Mouse (Mus musculus) CH12.LX (cell line): ENCODE data around the gene U2af1. TPM values are rescaled to one million over a fixed set of nuclear protein-coding genes. Genes with fewer than 3 reads are reported as not detected.
"Not testable (repeated sequence)": the region's sequence is repeated elsewhere in the genome, so short reads cannot be mapped to it uniquely, and the experiment has no call there.

ENCODE experiments used
- DNase-seq: peaks from one replicate; pipeline ENCODE4 v3.0.0-alpha.2; 2013; ENCODE audit errors: extremely low read depth
- H3K27ac ChIP-seq: 2 replicates; pipeline ENCODE4 v1.5.1; 2012; ENCODE audit warnings: low read depth, mild to moderate bottlenecking, control low read depth, moderate library complexity; ENCODE audit not compliant: insufficient read depth
- H3K27me3 ChIP-seq: replicated peaks from 2 replicates; pipeline ENCODE3; 2012; ENCODE audit warnings: inconsistent platforms
- H3K36me3 ChIP-seq, 2 experiments: replicated peaks in 1 of 2; 2 replicates each; pipeline versions ENCODE3 to v1.6.1; 2012; ENCODE audit warnings: inconsistent platforms in 1 of 2, low read length in 1 of 2, mild to moderate bottlenecking in 1 of 2, mixed read lengths in 1 of 2, moderate library complexity in 1 of 2; ENCODE audit not compliant: control insufficient read depth in 1 of 2, insufficient read depth in 1 of 2
- H3K4me1 ChIP-seq, 2 experiments: 2 replicates each; pipeline ENCODE4 v1.6.1; 2012; ENCODE audit warnings: inconsistent platforms in 1 of 2, moderate library complexity in 1 of 2; ENCODE audit not compliant: insufficient read depth in 2 of 2, control insufficient read depth in 1 of 2
- H3K4me2 ChIP-seq: 2 replicates; pipeline ENCODE4 v1.6.1; 2012; ENCODE audit warnings: low read depth, mild to moderate bottlenecking, control low read depth; ENCODE audit not compliant: poor library complexity, insufficient read depth, severe bottlenecking
- H3K4me3 ChIP-seq, 3 experiments: fragments of 150-350 bp in 1 of 3; sonication (generic) in 1 of 3; replicated peaks in 1 of 3; 2 replicates each; pipeline versions ENCODE3 to v1.5.1; 2011 to 2012; ENCODE audit warnings: low read depth in 2 of 3, low read length in 2 of 3, mild to moderate bottlenecking in 2 of 3, moderate library complexity in 2 of 3, control low read depth in 1 of 3, improper control_type of control experiment in 1 of 3, inconsistent platforms in 1 of 3, mixed read lengths in 1 of 3; ENCODE audit not compliant: poor library complexity in 1 of 3
- H3K79me2 ChIP-seq: replicated peaks from 2 replicates; pipeline ENCODE4 v1.6.1; 2012; ENCODE audit warnings: mild to moderate bottlenecking, moderate library complexity; ENCODE audit not compliant: control insufficient read depth, poor library complexity, insufficient read depth, severe bottlenecking; ENCODE audit errors: extremely low read depth
- H3K9ac ChIP-seq: 2 replicates; pipeline ENCODE4 v1.6.1; 2012; ENCODE audit warnings: low read depth, mild to moderate bottlenecking, control low read depth, moderate library complexity; ENCODE audit not compliant: insufficient read depth
- H3K9me3 ChIP-seq: replicated peaks from 2 replicates; pipeline ENCODE3; 2012; ENCODE audit warnings: low read length, inconsistent platforms, mixed read lengths
- BHLHE40 ChIP-seq: IDR thresholded peaks from 2 replicates; pipeline ENCODE4 v1.6.1; 2011; ENCODE audit warnings: mild to moderate bottlenecking, low read depth, low read length, improper control_type of control experiment
- CHD2 ChIP-seq: IDR thresholded peaks from 2 replicates; pipeline ENCODE4 v1.6.1; 2011; ENCODE audit warnings: low read length, improper control_type of control experiment
- ELF1 ChIP-seq: IDR thresholded peaks from 2 replicates; pipeline ENCODE4 v1.6.1; 2014; ENCODE audit warnings: low read depth, mild to moderate bottlenecking, inconsistent platforms, low read length, improper control_type of control experiment
- EP300 ChIP-seq: IDR thresholded peaks from 2 replicates; pipeline ENCODE4 v1.6.1; 2011; ENCODE audit warnings: low read length, improper control_type of control experiment
- ETS1 ChIP-seq: conservative IDR thresholded peaks from 2 replicates; pipeline ENCODE4 v1.6.1; 2012; ENCODE audit warnings: low read depth, mild to moderate bottlenecking, inconsistent platforms, low read length, improper control_type of control experiment, moderate library complexity
- HCFC1 ChIP-seq: IDR thresholded peaks from 2 replicates; pipeline ENCODE4 v1.6.1; 2012; ENCODE audit warnings: low read depth, mild to moderate bottlenecking, inconsistent platforms, low read length, improper control_type of control experiment
- IRF4 ChIP-seq: IDR thresholded peaks from 2 replicates; pipeline ENCODE4 v1.6.1; 2014; ENCODE audit warnings: low read depth, mild to moderate bottlenecking, inconsistent platforms, low read length, improper control_type of control experiment
- MAFK ChIP-seq: IDR thresholded peaks from 2 replicates; pipeline ENCODE4 v1.6.1; 2011; ENCODE audit warnings: low read length, improper control_type of control experiment; ENCODE audit not compliant: insufficient replicate concordance
- MEF2A ChIP-seq: IDR thresholded peaks from 2 replicates; pipeline ENCODE4 v1.6.1; 2014; ENCODE audit warnings: low read depth, mild to moderate bottlenecking, inconsistent platforms, low read length, improper control_type of control experiment, borderline replicate concordance
- MXI1 ChIP-seq: IDR thresholded peaks from 2 replicates; pipeline ENCODE4 v1.6.1; 2011; ENCODE audit warnings: mild to moderate bottlenecking, low read depth, low read length, improper control_type of control experiment
- MYC ChIP-seq: IDR thresholded peaks from 2 replicates; pipeline ENCODE4 v1.6.1; 2011; ENCODE audit warnings: low read depth, mild to moderate bottlenecking, improper control_type of control experiment, low read length
- NELFE ChIP-seq: IDR thresholded peaks from 2 replicates; pipeline ENCODE4 v1.6.1; 2011; ENCODE audit warnings: low read depth, low read length, improper control_type of control experiment
- NRF1 ChIP-seq: IDR thresholded peaks from 2 replicates; pipeline ENCODE4 v1.6.1; 2014; ENCODE audit warnings: low read depth, mild to moderate bottlenecking, inconsistent platforms, low read length, improper control_type of control experiment, moderate library complexity
- ZKSCAN1 ChIP-seq: IDR thresholded peaks from 2 replicates; pipeline ENCODE4 v1.6.1; 2012; ENCODE audit warnings: low read depth, inconsistent platforms, low read length, improper control_type of control experiment, borderline replicate concordance
- dilution Hi-C: fragments of 300-500 bp; cut with MboI; formaldehyde crosslinking; loops from 2 replicates; pipeline ENCODE4 v1.14.3; 2020; ENCODE audit warnings: low sequenced_read_pairs; ENCODE audit not compliant: extremely low pct_unique_long_range_greater_than_20kb, extremely low pct_ligation_motif_present
- in situ Hi-C: fragments of 300-500 bp; cut with MboI; formaldehyde crosslinking; loops from 3 replicates; pipeline ENCODE4 v1.14.3; 2019; ENCODE audit warnings: low sequenced_read_pairs, low pct_ligation_motif_present, low pct_unique_long_range_greater_than_20kb, mixed read lengths
- polyA plus RNA-seq: library from polyadenylated mRNA; unstranded; fragments of >175 nt; gene quantifications from 2 replicates; pipeline ENCODE4 v1.2.1, GENCODE M21; 2012; ENCODE audit warnings: low read depth; ENCODE audit not compliant: insufficient read length
- total RNA-seq, 2 experiments: library from RNA; depleted of rRNA; stranded (reverse); fragments of 300-350 nt in 1 of 2; fragments of >200 nt in 1 of 2; gene quantifications; 2 replicates each; pipeline ENCODE4 v1.2.3; 2012 to 2014

Gene U2af1
- total and polyA plus RNA-seq, 3 experiments = 141 to 391 (median 269) TPM

GRCm38 (mm10) chr17:31609895-31610294, 48.8 kb downstream of the U2af1 start:
- no peak for TF ChIP-seq MYC
- TF ChIP-seq EP300 = no peak
- TF ChIP-seq ETS1 = no peak
- TF ChIP-seq ELF1 = no peak
- no peak for TF ChIP-seq NRF1
- no peak for TF ChIP-seq MXI1
- TF ChIP-seq MEF2A = no peak
- TF ChIP-seq CHD2 = no peak
- no peak for TF ChIP-seq IRF4
- no peak for TF ChIP-seq HCFC1
- no peak overlapping the region for H3K27ac ChIP-seq
- no peaks in the 10 kb centered on the region for H3K79me2 ChIP-seq
- H3K9me3 ChIP-seq = no peaks in the 10 kb centered on the region
- no peak overlapping the region for H3K9ac ChIP-seq
- no peaks in the 10 kb centered on the region for H3K27me3 ChIP-seq
- H3K36me3 ChIP-seq = peaks cover 3 to 28% of the 10 kb centered on the region in 2 experiments
- H3K4me1 ChIP-seq = 0 out of 4 replicates have a peak, but pooled peaks cover 0 to 2% of the 10 kb centered on the region in 2 experiments
- no peak for DNase-seq
- dilution Hi-C loops = no loop called here
- in situ Hi-C loops = no loop called here
- no peak overlapping the region for H3K4me3 ChIP-seq
- no peak overlapping the region for H3K4me2 ChIP-seq

GRCm38 (mm10) chr17:31609173-31609572, 49.5 kb downstream of the U2af1 start:
- H3K4me3 ChIP-seq, H3K27ac ChIP-seq, in situ Hi-C loops, dilution Hi-C loops, H3K79me2 ChIP-seq, H3K9me3 ChIP-seq, DNase-seq, H3K27me3 ChIP-seq, H3K4me1 ChIP-seq, H3K4me2 ChIP-seq, H3K9ac ChIP-seq: not testable (repeated sequence)
- H3K36me3 ChIP-seq = peaks cover 9 to 35% of the 10 kb centered on the region in 2 experiments

DNA sequence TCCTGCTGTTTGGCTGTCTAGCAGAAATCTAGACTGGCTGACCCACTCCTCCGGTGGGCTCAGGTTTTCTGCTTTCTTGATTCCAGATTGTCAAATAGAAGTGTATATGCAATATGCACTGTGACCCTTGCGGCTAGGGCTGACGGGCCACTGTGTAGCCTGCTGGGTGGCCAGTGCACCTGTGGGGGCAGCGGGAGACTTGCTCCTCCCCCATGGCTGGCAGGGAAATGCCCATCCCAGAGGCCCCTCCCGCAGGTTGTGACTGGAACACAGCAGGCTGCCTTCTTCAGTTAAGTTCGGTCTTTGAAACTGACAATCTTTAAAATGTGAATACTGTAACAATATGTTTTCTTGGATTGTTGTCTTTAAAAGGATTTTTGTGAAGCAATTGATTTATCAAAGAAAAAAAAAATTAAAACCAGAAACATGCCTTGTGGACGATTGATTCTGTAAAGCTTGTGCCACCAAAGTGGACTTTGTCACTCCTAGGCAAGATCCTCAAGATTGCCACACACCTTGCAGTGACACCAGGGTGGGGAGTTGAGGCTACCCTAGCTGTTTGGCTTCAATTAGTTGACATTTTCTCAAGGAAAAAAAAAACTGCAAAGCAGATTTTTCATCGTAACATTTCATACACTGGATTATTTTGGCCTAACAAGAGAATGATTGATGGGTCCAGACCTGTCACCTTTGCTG, 51.3 kb downstream of the U2af1 start:
- no peak for DNase-seq
- Histone ChIP-seq H3K9me3 (no peaks in the 10 kb centered on the region), H3K36me3 (peaks cover 21 to 51% of the 10 kb centered on the region in 2 experiments), H3K4me1 (no peaks in the 10 kb centered on the region), H3K4me3 (no peak overlapping the region), H3K79me2 (no peaks in the 10 kb centered on the region), H3K4me2 (no peak overlapping the region), H3K27ac (no peak overlapping the region), H3K27me3 (no peaks in the 10 kb centered on the region), H3K9ac (no peak overlapping the region)
- TF ChIP-seq ZKSCAN1 = no peak
- TF ChIP-seq NELFE = no peak
- TF ChIP-seq BHLHE40 = no peak
- no peak for TF ChIP-seq MAFK
- no peak for TF ChIP-seq ETS1
- in situ Hi-C loops (no loop called here), dilution Hi-C loops (no loop called here)
